Mouse (Mus musculus) bone marrow macrophage, adult 2 months (primary cell): ENCODE data around the gene Dip2b.

ENCODE experiments used
- CTCF ChIP-seq: IDR thresholded peaks from 2 replicates; pipeline ENCODE4 v1.5.1; 2012; ENCODE audit warnings: low read depth, mild to moderate bottlenecking, low read length, moderate library complexity
- POLR2A ChIP-seq: IDR thresholded peaks from 2 replicates; pipeline ENCODE4 v1.6.1; 2012; ENCODE audit warnings: mild to moderate bottlenecking, low read depth, low read length, borderline replicate concordance

GRCm38 (mm10) chr15:100188962-100189404 lies 150.5 kb downstream of the Dip2b start:
- no peak for TF ChIP-seq CTCF
- TF ChIP-seq POLR2A = no peak
